Mouse (Mus musculus): ENCODE results near the gene Srsf7. TPM values are rescaled to one million over a fixed set of nuclear protein-coding genes. Genes with fewer than 3 reads are reported as not detected.
"Not testable (repeated sequence)": the region's sequence is repeated elsewhere in the genome, so short reads cannot be mapped to it uniquely, and the experiment has no call there.

Gene Srsf7
- total and polyA plus RNA-seq, 2 experiments from 2014 or later = 86.2 to 154 TPM

DNA sequence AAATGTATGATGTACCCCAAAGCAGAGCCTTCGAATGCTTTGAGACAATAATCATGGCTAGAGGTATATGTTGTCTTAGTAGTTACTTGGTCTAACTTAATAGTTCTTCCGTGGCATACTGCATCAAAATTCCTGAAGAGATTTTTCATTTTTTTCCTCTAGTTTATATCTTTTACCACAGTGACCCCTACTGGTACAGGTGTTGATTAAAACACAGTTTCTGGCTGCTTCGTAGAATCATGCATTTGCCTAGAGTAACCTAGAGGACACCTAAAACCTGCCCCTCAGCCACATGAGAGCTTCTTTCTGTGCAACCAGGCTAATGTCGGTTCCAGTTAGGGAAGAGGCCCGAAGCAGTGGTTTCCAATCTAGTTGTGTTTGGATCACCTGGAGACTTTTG is 14.0 kb downstream of the Srsf7 start:
- ATAC-seq (ENCODE audit: insufficient read depth, low read depth) = no peak
- 66% methylated on average over 5 of the region's 5 CpGs for WGBS
- DNase-seq (ENCODE audit: low spot score) = peak; percentile 20

DNA sequence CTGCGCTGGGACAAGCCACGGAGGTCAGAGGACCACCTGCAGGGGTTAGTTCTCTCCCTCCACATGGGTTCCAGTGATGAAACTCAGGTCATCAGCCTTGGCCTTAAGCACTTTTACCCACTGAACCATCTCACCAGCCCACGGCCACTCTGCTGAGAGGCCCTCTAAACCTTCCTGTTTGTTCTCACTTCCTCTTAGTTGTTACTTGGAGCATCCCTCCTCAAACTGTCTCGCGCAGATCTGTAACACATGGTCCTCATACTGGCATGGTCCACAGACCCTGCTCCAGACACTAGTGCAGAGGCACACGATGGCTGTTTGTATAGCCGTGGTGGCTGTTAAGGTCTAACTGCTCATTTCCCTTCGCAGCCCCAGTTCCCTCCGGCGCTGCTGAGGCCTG is 23.5 kb downstream of the Srsf7 start:
- no peaks in the 10 kb centered on the region for H3K27me3 ChIP-seq (ENCODE audit: control insufficient read depth, insufficient read depth, low read length)
- WGBS = 86% methylated on average over 10 of the region's 10 CpGs
- no peaks in the 10 kb centered on the region for H3K4me1 ChIP-seq (ENCODE audit: control insufficient read depth, insufficient read depth)
- H3K9me3 ChIP-seq (replicated peaks; ENCODE audit: control insufficient read depth, low read length) = no peaks in the 10 kb centered on the region
- H3K36me3 ChIP-seq (replicated peaks; ENCODE audit: control insufficient read depth, insufficient read depth, low read length) = no peaks in the 10 kb centered on the region
- no peak overlapping the region for H3K4me3 ChIP-seq (ENCODE audit: low read depth, low read length)
- no peak for ATAC-seq (ENCODE audit: insufficient read depth, low read depth)
- no peak for DNase-seq (ENCODE audit: low spot score)
- no peak overlapping the region for H3K27ac ChIP-seq (ENCODE audit: low read depth)
- H3K9ac ChIP-seq (replicated peaks; ENCODE audit: low read depth, low read length) = no peak overlapping the region
- no peak overlapping the region for H3K4me2 ChIP-seq (ENCODE audit: low read depth, low read length)
- TF ChIP-seq EP300 (IDR thresholded peaks at IDR 0.05; ENCODE audit: low read depth) (no peak), CTCF (IDR thresholded peaks at IDR 0.05; ENCODE audit: low read depth) (no peak)

More for the DNA sequence above, 14.0 kb downstream of the Srsf7 start:
- no peaks in the 10 kb centered on the region for H3K9me3 ChIP-seq (replicated peaks; ENCODE audit: control insufficient read depth, low read length)
- no peaks in the 10 kb centered on the region for H3K4me1 ChIP-seq (ENCODE audit: control insufficient read depth, insufficient read depth)
- no peak overlapping the region for H3K4me2 ChIP-seq (ENCODE audit: low read depth, low read length)
- no peak overlapping the region for H3K9ac ChIP-seq (replicated peaks; ENCODE audit: low read depth, low read length)
- H3K4me3 ChIP-seq (ENCODE audit: low read depth, low read length) = no peak overlapping the region
- H3K36me3 ChIP-seq (replicated peaks; ENCODE audit: control insufficient read depth, insufficient read depth, low read length) = 0 out of 2 replicates have a peak, but pooled peaks cover 11% of the 10 kb centered on the region
- no peaks in the 10 kb centered on the region for H3K27me3 ChIP-seq (ENCODE audit: control insufficient read depth, insufficient read depth, low read length)
- no peak overlapping the region for H3K27ac ChIP-seq (ENCODE audit: low read depth)
- TF ChIP-seq EP300 (IDR thresholded peaks at IDR 0.05; ENCODE audit: low read depth) (no peak), CTCF (IDR thresholded peaks at IDR 0.05; ENCODE audit: low read depth) (peak; percentile 39)

- Histone ChIP-seq H3K9ac (replicated peaks; ENCODE audit: low read depth, low read length) (no peak overlapping the region), H3K4me3 (ENCODE audit: low read depth, low read length) (no peak overlapping the region), H3K27me3 (ENCODE audit: control insufficient read depth, insufficient read depth, low read length) (no peaks in the 10 kb centered on the region), H3K4me2 (ENCODE audit: low read depth, low read length) (no peak overlapping the region), H3K27ac (ENCODE audit: low read depth) (no peak overlapping the region), H3K4me1 (ENCODE audit: control insufficient read depth, insufficient read depth) (no peaks in the 10 kb centered on the region), H3K9me3 (replicated peaks; ENCODE audit: control insufficient read depth, low read length) (no peaks in the 10 kb centered on the region), H3K36me3 (replicated peaks; ENCODE audit: control insufficient read depth, insufficient read depth, low read length) (no peaks in the 10 kb centered on the region)
- no peak for TF ChIP-seq CTCF (IDR thresholded peaks at IDR 0.05; ENCODE audit: low read depth)
- no peak for TF ChIP-seq EP300 (IDR thresholded peaks at IDR 0.05; ENCODE audit: low read depth)
- ATAC-seq (ENCODE audit: insufficient read depth, low read depth) = no peak
- no peak for DNase-seq (ENCODE audit: low spot score)
These were observed 26.6 kb downstream of the Srsf7 start for GRCm38 (mm10) chr17:80180468-80180867.

- H3K4me3 ChIP-seq (ENCODE audit: low read depth, low read length) = no peak overlapping the region
- peak; percentile 83 for ATAC-seq (ENCODE audit: insufficient read depth, low read depth)
- no peaks in the 10 kb centered on the region for H3K36me3 ChIP-seq (replicated peaks; ENCODE audit: control insufficient read depth, insufficient read depth, low read length)
- H3K9ac ChIP-seq (replicated peaks; ENCODE audit: low read depth, low read length) = no peak overlapping the region
- no peaks in the 10 kb centered on the region for H3K9me3 ChIP-seq (replicated peaks; ENCODE audit: control insufficient read depth, low read length)
- WGBS = 0% methylated on average over 6 of the region's 6 CpGs
- no peaks in the 10 kb centered on the region for H3K4me1 ChIP-seq (ENCODE audit: control insufficient read depth, insufficient read depth)
- peak; percentile 89 for DNase-seq (ENCODE audit: low spot score)
- TF ChIP-seq EP300 (IDR thresholded peaks at IDR 0.05; ENCODE audit: low read depth) (no peak), CTCF (IDR thresholded peaks at IDR 0.05; ENCODE audit: low read depth) (peak; percentile 98)
- H3K27me3 ChIP-seq (ENCODE audit: control insufficient read depth, insufficient read depth, low read length) = no peaks in the 10 kb centered on the region
- no peak overlapping the region for H3K27ac ChIP-seq (ENCODE audit: low read depth)
- no peak overlapping the region for H3K4me2 ChIP-seq (ENCODE audit: low read depth, low read length)
These were observed 27.1 kb downstream of the Srsf7 start for GRCm38 (mm10) chr17:80179959-80180358.

DNA sequence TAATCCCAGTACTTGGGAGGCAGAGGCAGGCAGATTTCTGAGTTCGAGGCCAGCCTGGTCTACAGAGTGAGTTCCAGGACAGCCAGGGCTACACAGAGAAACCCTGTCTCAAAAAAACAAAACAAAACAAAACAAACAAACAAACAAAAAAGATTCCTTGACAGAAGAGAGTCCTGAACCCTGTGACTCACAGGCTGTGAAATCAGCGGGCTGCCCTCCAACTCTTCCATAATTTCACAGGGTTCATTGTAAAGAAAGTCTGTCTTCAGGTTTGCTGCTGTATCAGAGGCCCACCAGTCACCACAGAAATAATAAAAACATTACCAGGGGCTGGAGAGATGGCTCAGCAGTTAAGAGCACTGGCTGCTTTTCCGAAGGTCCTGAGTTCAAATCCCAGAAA is 28.3 kb downstream of the Srsf7 start:
- not testable (repeated sequence) for H3K9me3 ChIP-seq (replicated peaks; ENCODE audit: control insufficient read depth, low read length); H3K27ac ChIP-seq (ENCODE audit: low read depth); ATAC-seq (ENCODE audit: insufficient read depth, low read depth); H3K36me3 ChIP-seq (replicated peaks; ENCODE audit: control insufficient read depth, insufficient read depth, low read length); H3K4me2 ChIP-seq (ENCODE audit: low read depth, low read length); H3K4me3 ChIP-seq (ENCODE audit: low read depth, low read length); H3K9ac ChIP-seq (replicated peaks; ENCODE audit: low read depth, low read length); DNase-seq (ENCODE audit: low spot score); H3K4me1 ChIP-seq (ENCODE audit: control insufficient read depth, insufficient read depth); H3K27me3 ChIP-seq (ENCODE audit: control insufficient read depth, insufficient read depth, low read length)
- WGBS = 93% methylated on average over 3 of the region's 3 CpGs

- WGBS = 88% methylated on average over 3 of the region's 3 CpGs
- ATAC-seq (ENCODE audit: insufficient read depth, low read depth) (no peak), DNase-seq (ENCODE audit: low spot score) (no peak)
- Histone ChIP-seq H3K9me3 (replicated peaks; ENCODE audit: control insufficient read depth, low read length) (no peaks in the 10 kb centered on the region), H3K4me1 (ENCODE audit: control insufficient read depth, insufficient read depth) (no peaks in the 10 kb centered on the region), H3K27ac (ENCODE audit: low read depth) (no peak overlapping the region), H3K27me3 (ENCODE audit: control insufficient read depth, insufficient read depth, low read length) (no peaks in the 10 kb centered on the region), H3K4me3 (ENCODE audit: low read depth, low read length) (no peak overlapping the region), H3K9ac (replicated peaks; ENCODE audit: low read depth, low read length) (no peak overlapping the region), H3K36me3 (replicated peaks; ENCODE audit: control insufficient read depth, insufficient read depth, low read length) (no peaks in the 10 kb centered on the region), H3K4me2 (ENCODE audit: low read depth, low read length) (no peak overlapping the region)
- TF ChIP-seq EP300 (IDR thresholded peaks at IDR 0.05; ENCODE audit: low read depth) (no peak), CTCF (IDR thresholded peaks at IDR 0.05; ENCODE audit: low read depth) (no peak)
These were observed 31.1 kb downstream of the Srsf7 start for GRCm38 (mm10) chr17:80175966-80176365.

All from heart, postnatal 0 days (tissue).